Mouse (Mus musculus): ENCODE measurements around the gene Gpr161. TPM values are rescaled to one million over a fixed set of nuclear protein-coding genes. Genes with fewer than 3 reads are reported as not detected.

Gpr161 gene
- polyA plus RNA-seq (2012; rRNA removed), result 1.4 and 1.7 TPM in 2 replicates

GRCm38 (mm10) chr1:165295489-165295888 lies at the start of gene Gpr161:
Gpr161 (plus strand) TSS chr1:165295789.
- Histone ChIP-seq H3K27ac (ENCODE audit: insufficient read depth, low read depth, low read length) (no peak within 1 kb of the TSS), H3K4me1 (ENCODE audit: control insufficient read depth, insufficient read depth, low read length) (no peaks in the 10 kb centered on the region), H3K4me3 (ENCODE audit: insufficient read depth, low read depth, low read length) (no peak within 1 kb of the TSS), H3K36me3 (ENCODE audit: control insufficient read depth, insufficient read depth, low read length) (no peaks in the 10 kb centered on the region), H3K27me3 (replicated peaks; ENCODE audit: control insufficient read depth, insufficient read depth, low read length) (no peaks in the 10 kb centered on the region)
- TF ChIP-seq POLR2A (IDR thresholded peaks at IDR 0.05; ENCODE audit: low read depth, low read length), result no peak
- TF ChIP-seq CTCF (conservative IDR thresholded peaks at IDR 0.05; ENCODE audit: insufficient read depth, insufficient read length, low read depth, low read length), result no peak
- WGBS, result 97% methylated on average over 1 of the region's 1 CpGs
- no peak for DNase-seq

GRCm38 (mm10) chr1:165246587-165246986 lies 49.0 kb upstream of the Gpr161 start:
- H3K27me3 ChIP-seq (replicated peaks; ENCODE audit: control insufficient read depth, insufficient read depth, low read length), result no peaks in the 10 kb centered on the region
- no peak for TF ChIP-seq CTCF (conservative IDR thresholded peaks at IDR 0.05; ENCODE audit: insufficient read depth, insufficient read length, low read depth, low read length)
- TF ChIP-seq POLR2A (IDR thresholded peaks at IDR 0.05; ENCODE audit: low read depth, low read length), result no peak
- DNase-seq, result no peak
- no peaks in the 10 kb centered on the region for H3K36me3 ChIP-seq (ENCODE audit: control insufficient read depth, insufficient read depth, low read length)
- no peak overlapping the region for H3K27ac ChIP-seq (ENCODE audit: insufficient read depth, low read depth, low read length)
- H3K4me1 ChIP-seq (ENCODE audit: control insufficient read depth, insufficient read depth, low read length), result no peaks in the 10 kb centered on the region
- no peak overlapping the region for H3K4me3 ChIP-seq (ENCODE audit: insufficient read depth, low read depth, low read length)
- WGBS, result 67% methylated on average over 5 of the region's 5 CpGs

- H3K4me3 ChIP-seq (ENCODE audit: insufficient read depth, low read depth, low read length), result no peak overlapping the region
- DNase-seq, result no peak
- no peak overlapping the region for H3K27ac ChIP-seq (ENCODE audit: insufficient read depth, low read depth, low read length)
- WGBS, result 48% methylated on average over 5 of the region's 5 CpGs
- no peaks in the 10 kb centered on the region for H3K36me3 ChIP-seq (ENCODE audit: control insufficient read depth, insufficient read depth, low read length)
- H3K27me3 ChIP-seq (replicated peaks; ENCODE audit: control insufficient read depth, insufficient read depth, low read length), result no peaks in the 10 kb centered on the region
- no peaks in the 10 kb centered on the region for H3K4me1 ChIP-seq (ENCODE audit: control insufficient read depth, insufficient read depth, low read length)
- TF ChIP-seq CTCF (conservative IDR thresholded peaks at IDR 0.05; ENCODE audit: insufficient read depth, insufficient read length, low read depth, low read length) (no peak), POLR2A (IDR thresholded peaks at IDR 0.05; ENCODE audit: low read depth, low read length) (no peak)
Observed at GRCm38 (mm10) chr1:165247085-165247484, 48.5 kb upstream of the Gpr161 start.

- DNase-seq, result no peak
- 88% methylated on average over 3 of the region's 3 CpGs for WGBS
Observed at GRCm38 (mm10) chr1:165247788-165248187, 47.8 kb upstream of the Gpr161 start.

GRCm38 (mm10) chr1:165248842-165249241 lies 46.7 kb upstream of the Gpr161 start:
- H3K27me3 ChIP-seq (replicated peaks; ENCODE audit: control insufficient read depth, insufficient read depth, low read length), result no peaks in the 10 kb centered on the region
- WGBS, result 60% methylated on average over 4 of the region's 4 CpGs
- H3K4me1 ChIP-seq (ENCODE audit: control insufficient read depth, insufficient read depth, low read length), result no peaks in the 10 kb centered on the region
- DNase-seq, result no peak
- H3K4me3 ChIP-seq (ENCODE audit: insufficient read depth, low read depth, low read length), result no peak overlapping the region
- no peak for TF ChIP-seq POLR2A (IDR thresholded peaks at IDR 0.05; ENCODE audit: low read depth, low read length)
- TF ChIP-seq CTCF (conservative IDR thresholded peaks at IDR 0.05; ENCODE audit: insufficient read depth, insufficient read length, low read depth, low read length), result no peak
- H3K27ac ChIP-seq (ENCODE audit: insufficient read depth, low read depth, low read length), result no peak overlapping the region
- H3K36me3 ChIP-seq (ENCODE audit: control insufficient read depth, insufficient read depth, low read length), result no peaks in the 10 kb centered on the region

More at GRCm38 (mm10) chr1:165247788-165248187, 47.8 kb upstream of the Gpr161 start:
- Histone ChIP-seq H3K4me1 (ENCODE audit: control insufficient read depth, insufficient read depth, low read length) (no peaks in the 10 kb centered on the region), H3K27me3 (replicated peaks; ENCODE audit: control insufficient read depth, insufficient read depth, low read length) (no peaks in the 10 kb centered on the region), H3K27ac (ENCODE audit: insufficient read depth, low read depth, low read length) (no peak overlapping the region), H3K4me3 (ENCODE audit: insufficient read depth, low read depth, low read length) (no peak overlapping the region), H3K36me3 (ENCODE audit: control insufficient read depth, insufficient read depth, low read length) (no peaks in the 10 kb centered on the region)
- TF ChIP-seq POLR2A (IDR thresholded peaks at IDR 0.05; ENCODE audit: low read depth, low read length), result no peak
- no peak for TF ChIP-seq CTCF (conservative IDR thresholded peaks at IDR 0.05; ENCODE audit: insufficient read depth, insufficient read length, low read depth, low read length)

DNA sequence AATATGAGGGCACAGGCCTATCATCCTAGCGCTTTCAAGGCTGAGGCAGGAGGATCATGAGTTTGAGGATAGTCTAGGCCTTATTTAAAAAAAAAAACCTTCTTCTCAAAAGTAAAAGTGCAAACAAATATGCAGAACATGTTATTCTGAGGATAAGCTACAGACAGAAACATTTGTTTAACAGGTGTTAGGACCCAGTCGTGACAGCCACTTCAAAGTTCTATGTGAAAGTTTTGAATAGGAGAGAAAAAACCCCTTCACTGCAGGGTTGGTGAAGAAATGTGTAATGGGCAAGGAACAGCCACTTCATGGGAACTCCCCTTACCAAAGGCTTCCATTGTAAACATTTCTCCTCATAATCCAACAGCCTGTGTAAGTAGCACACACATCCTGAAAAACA lies 45.0 kb upstream of the Gpr161 start:
- H3K4me3 ChIP-seq (ENCODE audit: insufficient read depth, low read depth, low read length), result no peak overlapping the region
- H3K36me3 ChIP-seq (ENCODE audit: control insufficient read depth, insufficient read depth, low read length), result no peaks in the 10 kb centered on the region
- no peaks in the 10 kb centered on the region for H3K4me1 ChIP-seq (ENCODE audit: control insufficient read depth, insufficient read depth, low read length)
- no peaks in the 10 kb centered on the region for H3K27me3 ChIP-seq (replicated peaks; ENCODE audit: control insufficient read depth, insufficient read depth, low read length)
- no peak for DNase-seq
- no peak for TF ChIP-seq CTCF (conservative IDR thresholded peaks at IDR 0.05; ENCODE audit: insufficient read depth, insufficient read length, low read depth, low read length)
- no peak for TF ChIP-seq POLR2A (IDR thresholded peaks at IDR 0.05; ENCODE audit: low read depth, low read length)
- 88% methylated on average over 2 of the region's 2 CpGs for WGBS
- no peak overlapping the region for H3K27ac ChIP-seq (ENCODE audit: insufficient read depth, low read depth, low read length)

DNA sequence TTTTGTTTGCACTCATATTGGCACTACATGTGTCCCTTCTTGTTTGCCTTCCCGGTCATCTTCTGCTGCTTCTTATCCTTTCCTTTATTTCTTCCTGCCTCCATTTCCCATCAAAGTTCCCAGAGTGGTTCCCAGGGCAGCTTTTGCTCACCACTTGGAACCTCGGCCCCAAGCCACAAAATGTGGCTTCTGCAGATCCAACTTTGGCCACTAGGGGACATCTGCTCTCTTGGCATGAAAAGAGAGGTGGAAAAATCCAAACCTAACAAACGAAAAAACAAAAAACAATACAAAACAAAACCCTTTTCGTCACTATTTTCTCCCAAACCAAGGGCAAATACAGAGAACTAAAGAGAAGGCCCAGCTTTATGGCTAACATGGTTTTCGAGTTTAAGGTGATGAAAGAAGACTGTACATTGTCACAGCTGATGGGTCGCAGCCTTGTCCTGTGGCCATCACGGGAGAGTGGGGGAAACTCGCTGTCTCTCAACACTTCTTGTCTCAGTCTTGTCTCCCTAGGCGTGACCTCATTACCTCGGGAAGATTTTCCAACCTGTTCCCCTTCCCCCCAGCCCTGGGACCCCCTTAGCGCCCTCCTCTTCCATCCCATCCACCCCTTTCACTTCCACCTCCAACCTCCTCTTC lies 43.4 kb upstream of the Gpr161 start:
- TF ChIP-seq POLR2A (IDR thresholded peaks at IDR 0.05; ENCODE audit: low read depth, low read length), result no peak
- TF ChIP-seq CTCF (conservative IDR thresholded peaks at IDR 0.05; ENCODE audit: insufficient read depth, insufficient read length, low read depth, low read length), result peak; percentile 66
- Histone ChIP-seq H3K27me3 (replicated peaks; ENCODE audit: control insufficient read depth, insufficient read depth, low read length) (no peaks in the 10 kb centered on the region), H3K36me3 (ENCODE audit: control insufficient read depth, insufficient read depth, low read length) (no peaks in the 10 kb centered on the region), H3K27ac (ENCODE audit: insufficient read depth, low read depth, low read length) (no peak overlapping the region), H3K4me1 (ENCODE audit: control insufficient read depth, insufficient read depth, low read length) (no peaks in the 10 kb centered on the region), H3K4me3 (ENCODE audit: insufficient read depth, low read depth, low read length) (no peak overlapping the region)
- WGBS, result 42% methylated on average over 11 of the region's 11 CpGs
- DNase-seq, result peak; percentile 62
